In genomic region chr3:107536810-107537503, GRCm38 (mm10) we compare ENCODE assay signal across 8 mouse cellular contexts. TPM values are rescaled to one million over a fixed set of nuclear protein-coding genes. Genes with fewer than 3 reads are reported as not detected.
DNase-seq lines count a peak whose midpoint lies in the region; ATAC-seq and TF ChIP-seq lines count a peak whose summit lies in the region.

No protein-coding gene starts in this region.

- no peak for TF ChIP-seq CTCF in liver, postnatal 0 days (IDR thresholded peaks at IDR 0.05; ENCODE audit: low read depth)

- TF ChIP-seq EP300 in liver, postnatal 0 days (IDR thresholded peaks at IDR 0.05; ENCODE audit: low read depth), result no peak

- H3K27ac ChIP-seq in liver, embryonic 12.5 days, result no peak overlapping the region
- H3K27ac ChIP-seq in liver, postnatal 0 days (ENCODE audit: low read depth), result no peak overlapping the region
- no peak overlapping the region for H3K27ac ChIP-seq in embryonic facial prominence, embryonic 11.5 days (replicated peaks; ENCODE audit: low read depth, low read length)
- 0 out of 2 replicates have a peak overlapping the region, but pooled peaks have one; percentile 39 for H3K27ac ChIP-seq in heart, embryonic 13.5 days (replicated peaks)
- H3K27ac ChIP-seq in midbrain, embryonic 11.5 days (ENCODE audit: low read depth, low read length), result no peak overlapping the region

- WGBS in liver, embryonic 12.5 days (ENCODE audit: insufficient replicate concordance), result 8% methylated on average over 17 of the region's 17 CpGs
- WGBS in liver, postnatal 0 days (ENCODE audit: insufficient replicate concordance), result 8% methylated on average over 17 of the region's 17 CpGs
- WGBS in embryonic facial prominence, embryonic 11.5 days, result 5% methylated on average over 17 of the region's 17 CpGs
- 3% methylated on average over 17 of the region's 17 CpGs for WGBS in heart, embryonic 13.5 days
- 9% methylated on average over 17 of the region's 17 CpGs for WGBS in midbrain, embryonic 11.5 days

- H3K9ac ChIP-seq in liver, embryonic 12.5 days, result no peak overlapping the region
- H3K9ac ChIP-seq in liver, postnatal 0 days (replicated peaks), result no peak overlapping the region
- H3K9ac ChIP-seq in embryonic facial prominence, embryonic 11.5 days (replicated peaks; ENCODE audit: low read length), result peak overlapping the region; percentile 43
- H3K9ac ChIP-seq in heart, embryonic 13.5 days, result peak overlapping the region; percentile 41
- peak overlapping the region; percentile 49 for H3K9ac ChIP-seq in midbrain, embryonic 11.5 days (ENCODE audit: low read length)

- no peaks in the 10 kb centered on the region for H3K4me1 ChIP-seq in liver, embryonic 12.5 days
- H3K4me1 ChIP-seq in liver, postnatal 0 days (ENCODE audit: insufficient read depth), result no peaks in the 10 kb centered on the region
- no peaks in the 10 kb centered on the region for H3K4me1 ChIP-seq in embryonic facial prominence, embryonic 11.5 days (ENCODE audit: control insufficient read depth, insufficient read depth, low read length)
- H3K4me1 ChIP-seq in heart, embryonic 13.5 days, result peaks cover 18% of the 10 kb centered on the region
- no peaks in the 10 kb centered on the region for H3K4me1 ChIP-seq in midbrain, embryonic 11.5 days (ENCODE audit: control insufficient read depth, insufficient read depth, low read length)

- H3K36me3 ChIP-seq in liver, embryonic 12.5 days, result no peaks in the 10 kb centered on the region
- no peaks in the 10 kb centered on the region for H3K36me3 ChIP-seq in liver, postnatal 0 days (replicated peaks; ENCODE audit: insufficient read depth, low read length)
- H3K36me3 ChIP-seq in embryonic facial prominence, embryonic 11.5 days (replicated peaks; ENCODE audit: control insufficient read depth, insufficient read depth, low read depth, low read length), result no peaks in the 10 kb centered on the region
- H3K36me3 ChIP-seq in heart, embryonic 13.5 days, result no peaks in the 10 kb centered on the region
- H3K36me3 ChIP-seq in midbrain, embryonic 11.5 days (ENCODE audit: control insufficient read depth, insufficient read depth, low read length), result no peaks in the 10 kb centered on the region

- no peaks in the 10 kb centered on the region for H3K9me3 ChIP-seq in liver, embryonic 12.5 days (replicated peaks)
- H3K9me3 ChIP-seq in liver, postnatal 0 days (ENCODE audit: low read length), result no peaks in the 10 kb centered on the region
- H3K9me3 ChIP-seq in embryonic facial prominence, embryonic 11.5 days (replicated peaks; ENCODE audit: control insufficient read depth, low read length), result no peaks in the 10 kb centered on the region
- no peaks in the 10 kb centered on the region for H3K9me3 ChIP-seq in heart, embryonic 13.5 days
- H3K9me3 ChIP-seq in midbrain, embryonic 11.5 days (ENCODE audit: control insufficient read depth, low read length), result no peaks in the 10 kb centered on the region

- H3K4me2 ChIP-seq in liver, embryonic 12.5 days, result 0 out of 2 replicates have a peak overlapping the region, but pooled peaks have one; percentile 5
- H3K4me2 ChIP-seq in liver, postnatal 0 days (ENCODE audit: low read depth, low read length), result no peak overlapping the region
- peak overlapping the region; percentile 47 for H3K4me2 ChIP-seq in embryonic facial prominence, embryonic 11.5 days (ENCODE audit: low read depth, low read length)
- H3K4me2 ChIP-seq in heart, embryonic 13.5 days, result peak overlapping the region; percentile 66
- H3K4me2 ChIP-seq in midbrain, embryonic 11.5 days, result peak overlapping the region; percentile 37

- DNase-seq in liver, postnatal 0 days, result no peak
- peak; percentile 43 for DNase-seq in embryonic facial prominence, embryonic 11.5 days (ENCODE audit: low spot score)
- peak; percentile 75 to 79 for DNase-seq in layer of hippocampus, postnatal 14 days (ENCODE audit: low spot score in 2 of 2)
- DNase-seq in midbrain, embryonic 11.5 days (ENCODE audit: low spot score, missing footprints), result peak; percentile 89
- DNase-seq in telencephalon, adult 2 months (ENCODE audit: low read depth, low spot score), result peak; percentile 96
- no peak for DNase-seq in thymus, adult 18-20 months

- no peak for ATAC-seq in liver, embryonic 12.5 days
- ATAC-seq in liver, postnatal 0 days, result no peak
- ATAC-seq in embryonic facial prominence, embryonic 11.5 days (replicated peaks; ENCODE audit: insufficient number of reproducible peaks, low FRiP score, low TSS enrichment, low read depth), result 0 out of 2 replicates have a peak, but pooled peaks have one; percentile 71
- peak; percentile 59; the same call in 1 of the 2 replicates for ATAC-seq in heart, embryonic 13.5 days (ENCODE audit: extremely low read depth, insufficient number of reproducible peaks, low FRiP score, low TSS enrichment)
- ATAC-seq in midbrain, embryonic 11.5 days (ENCODE audit: low FRiP score), result peak; percentile 73; the same call in 1 of the 2 replicates

- no peak overlapping the region for H3K4me3 ChIP-seq in liver, embryonic 12.5 days
- H3K4me3 ChIP-seq in liver, postnatal 0 days (ENCODE audit: low read depth, low read length), result no peak overlapping the region
- 0 out of 2 replicates have a peak overlapping the region, but pooled peaks have one; percentile 12 for H3K4me3 ChIP-seq in embryonic facial prominence, embryonic 11.5 days (ENCODE audit: low read depth, low read length)
- H3K4me3 ChIP-seq in heart, embryonic 13.5 days, result peak overlapping the region; percentile 31
- peak overlapping the region; percentile 11; the same call in 1 of the 2 replicates for H3K4me3 ChIP-seq in midbrain, embryonic 11.5 days (ENCODE audit: low read depth, low read length)

- peaks cover 38% of the 10 kb centered on the region for H3K27me3 ChIP-seq in liver, embryonic 12.5 days (replicated peaks)
- H3K27me3 ChIP-seq in liver, postnatal 0 days (ENCODE audit: insufficient read depth, low read length), result 0 out of 2 replicates have a peak, but pooled peaks cover 2% of the 10 kb centered on the region
- peaks cover 3% of the 10 kb centered on the region; the same call in 1 of the 2 replicates for H3K27me3 ChIP-seq in embryonic facial prominence, embryonic 11.5 days (ENCODE audit: control insufficient read depth, insufficient read depth, low read length)
- H3K27me3 ChIP-seq in heart, embryonic 13.5 days (replicated peaks), result peaks cover 53% of the 10 kb centered on the region
- H3K27me3 ChIP-seq in midbrain, embryonic 11.5 days (ENCODE audit: control insufficient read depth, insufficient read depth, low read length), result peaks cover 4% of the 10 kb centered on the region; the same call in 1 of the 2 replicates

RNA-seq across cellular contexts. Expression of gene Ubl4b, which starts 17.9 kb away (rescaled TPM):
- not detected in 2 replicates for polyA plus RNA-seq in liver, embryonic 12.5 days (2016; fragmentation: Nextera tagmentation; extraction: Ambion mirVana)
- not detected in 2 replicates for polyA plus RNA-seq in liver, postnatal 0 days (2015; fragmentation: Nextera tagmentation; extraction: Ambion mirVana)
- 0.15 and 0.79 TPM in 2 replicates for polyA plus RNA-seq in embryonic facial prominence, embryonic 11.5 days (2014; fragmentation: Nextera tagmentation; extraction: Ambion mirVana)
- polyA plus RNA-seq in heart, embryonic 13.5 days (2015; fragmentation: Nextera tagmentation; extraction: Ambion mirVana), result not detected in 2 replicates
- total RNA-seq in layer of hippocampus, postnatal 14 days (2021), result not detected
- polyA plus RNA-seq in midbrain, embryonic 11.5 days (2014; fragmentation: Nextera tagmentation; extraction: Ambion mirVana), result not detected in 2 replicates

RNA-seq across cellular contexts. Expression of gene Slc6a17, which starts 19.1 kb away (rescaled TPM):
- polyA plus RNA-seq in liver, embryonic 12.5 days (2016; fragmentation: Nextera tagmentation; extraction: Ambion mirVana), result 0.42 and 0.61 TPM in 2 replicates
- polyA plus RNA-seq in liver, postnatal 0 days (2015; fragmentation: Nextera tagmentation; extraction: Ambion mirVana), result 0.02 and 0.08 TPM in 2 replicates
- polyA plus RNA-seq in embryonic facial prominence, embryonic 11.5 days (2014; fragmentation: Nextera tagmentation; extraction: Ambion mirVana), result 2.9 and 5.8 TPM in 2 replicates
- 4.1 and 4.7 TPM in 2 replicates for polyA plus RNA-seq in heart, embryonic 13.5 days (2015; fragmentation: Nextera tagmentation; extraction: Ambion mirVana)
- 100 to 1,000 TPM; 281 to 304 TPM for total RNA-seq in layer of hippocampus, postnatal 14 days (2021)
- polyA plus RNA-seq in midbrain, embryonic 11.5 days (2014; fragmentation: Nextera tagmentation; extraction: Ambion mirVana), result 1.8 and 1.9 TPM in 2 replicates

RNA-seq across cellular contexts. Expression of gene Alx3, which starts 57.9 kb away (rescaled TPM):
- polyA plus RNA-seq in liver, embryonic 12.5 days (2016; fragmentation: Nextera tagmentation; extraction: Ambion mirVana), result 0.69 and 0.76 TPM in 2 replicates
- polyA plus RNA-seq in liver, postnatal 0 days (2015; fragmentation: Nextera tagmentation; extraction: Ambion mirVana), result not detected in 2 replicates
- 34.3 and 39.6 TPM in 2 replicates for polyA plus RNA-seq in embryonic facial prominence, embryonic 11.5 days (2014; fragmentation: Nextera tagmentation; extraction: Ambion mirVana)
- 0.28 and 0.53 TPM in 2 replicates for polyA plus RNA-seq in heart, embryonic 13.5 days (2015; fragmentation: Nextera tagmentation; extraction: Ambion mirVana)
- under 1 TPM; 0.69 to 0.85 TPM for total RNA-seq in layer of hippocampus, postnatal 14 days (2021)
- polyA plus RNA-seq in midbrain, embryonic 11.5 days (2014; fragmentation: Nextera tagmentation; extraction: Ambion mirVana), result 2.8 and 3.3 TPM in 2 replicates

Comparison
In these comparisons a context has a peak if more than half of its experiments do, and no peak if none do; other contexts are left out.
1. ATAC-seq: peak in embryonic facial prominence, embryonic 11.5 days (single experiment), heart, embryonic 13.5 days (single experiment) and midbrain, embryonic 11.5 days (single experiment); none in liver, embryonic 12.5 days (single experiment) and liver, postnatal 0 days (single experiment).
2. H3K4me3 ChIP-seq: peak in embryonic facial prominence, embryonic 11.5 days (single experiment), heart, embryonic 13.5 days (single experiment) and midbrain, embryonic 11.5 days (single experiment); none in liver, embryonic 12.5 days (single experiment) and liver, postnatal 0 days (single experiment).
3. H3K9ac ChIP-seq: peak in embryonic facial prominence, embryonic 11.5 days (single experiment), heart, embryonic 13.5 days (single experiment) and midbrain, embryonic 11.5 days (single experiment); none in liver, embryonic 12.5 days (single experiment) and liver, postnatal 0 days (single experiment).
4. DNase-seq: peak in embryonic facial prominence, embryonic 11.5 days (single experiment), layer of hippocampus, postnatal 14 days (2 of 2), midbrain, embryonic 11.5 days (single experiment) and telencephalon, adult 2 months (single experiment); none in liver, postnatal 0 days (single experiment) and thymus, adult 18-20 months (0 of 2).